Mouse (Mus musculus) liver, embryonic 14.5 days (tissue): ENCODE measurements around the gene Slc35a3.

ENCODE experiments used
- CTCF ChIP-seq: IDR thresholded peaks from 2 replicates; pipeline ENCODE4 v1.5.1; 2016; ENCODE audit warnings: antibody characterized with exemption, low read depth, control low read depth
- EP300 ChIP-seq: IDR thresholded peaks from 2 replicates; pipeline ENCODE4 v1.6.1; 2016; ENCODE audit warnings: antibody characterized with exemption, low read depth

DNA sequence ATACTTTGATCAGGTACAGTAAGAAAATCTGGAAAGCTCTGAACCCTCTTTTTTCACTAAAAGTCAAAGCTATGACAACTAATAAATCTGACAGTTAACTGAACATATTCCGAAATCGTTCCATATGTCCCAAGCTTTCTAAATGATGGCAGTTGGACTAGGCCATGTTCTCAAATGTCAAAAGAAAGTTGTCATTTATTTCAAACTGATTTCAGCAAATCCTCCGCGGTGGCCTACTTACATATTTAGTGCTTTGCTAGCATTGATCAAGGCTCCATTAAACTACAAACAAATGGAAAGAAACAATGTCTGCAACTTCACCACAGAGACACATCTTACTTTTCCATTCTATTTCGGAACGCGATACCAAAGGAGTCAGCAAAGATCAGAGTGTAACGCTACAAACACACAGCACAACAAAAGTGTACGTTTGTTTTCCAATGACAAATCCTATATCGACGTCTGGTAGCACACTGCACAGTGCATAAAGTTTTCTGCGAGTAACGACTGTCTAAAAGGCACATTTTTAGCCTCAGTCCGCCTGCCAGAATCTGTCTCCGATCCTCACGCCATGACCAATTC, 51.3 kb downstream of the Slc35a3 start:
- no peak for TF ChIP-seq CTCF
- no peak for TF ChIP-seq EP300
